Mouse (Mus musculus) neutrophil, adult 83 days (primary cell): Measurements from ENCODE around the gene Chd2. TPM values are rescaled to one million over a fixed set of nuclear protein-coding genes. Genes with fewer than 3 reads are reported as not detected.

Experiments used
- total RNA-seq, 2 experiments: library from RNA; stranded (reverse); gene quantifications; one replicate each; pipeline ENCODE4 v1.2.4; 2023

Gene Chd2
- total RNA-seq: 100 to 1,000 TPM; 126 to 130 TPM

GRCm38 (mm10) chr7:73541412-73542130 lies at the start of gene Chd2:
Chd2 (minus strand) TSS chr7:73541830.

Other genes with a start within 250 kb of the Chd2 start
- gene Rgma, start 166.3 kb downstream of the Chd2 start, total RNA-seq: 1 to 10 TPM; 2.3 to 3.8 TPM
- under 1 TPM; 0.49 to 0.83 TPM for gene Fam174b, start 198.5 kb upstream of the Chd2 start, total RNA-seq